Mouse (Mus musculus) kidney, postnatal 4 days (tissue): ENCODE results near the gene Camkk2.
A peak's percentile ranks its signal among the peaks of the same experiment; 100 is the strongest.

Experiments used
- DNase-seq, 2 experiments: peaks; one replicate each; pipeline ENCODE4 v3.0.0; 2021; ENCODE audit warnings: mixed read lengths in 2 of 2

The Camkk2 gene

GRCm38 (mm10) chr5:122780791-122781432 is 1.7 kb upstream of the Camkk2 start:
- DNase-seq: no peak

- peak; percentile 52 to 71 for DNase-seq
Measured at GRCm38 (mm10) chr5:122778231-122779226, 680 bp downstream of the Camkk2 start.

GRCm38 (mm10) chr5:122777322-122777721 is 1.9 kb downstream of the Camkk2 start:
- no peak for DNase-seq

- DNase-seq: no peak
Measured at GRCm38 (mm10) chr5:122775646-122776286, 3.4 kb downstream of the Camkk2 start.

- DNase-seq: peak; percentile 35 to 52
Measured at GRCm38 (mm10) chr5:122774743-122775611, 4.2 kb downstream of the Camkk2 start.

GRCm38 (mm10) chr5:122773756-122774155 is 5.5 kb downstream of the Camkk2 start:
- no peak for DNase-seq

GRCm38 (mm10) chr5:122771428-122771827 is 7.8 kb downstream of the Camkk2 start:
- DNase-seq: no peak

- DNase-seq: peak; percentile 70 to 84
Measured at GRCm38 (mm10) chr5:122770806-122771261, 8.4 kb downstream of the Camkk2 start.

- peak; percentile 26 to 43 for DNase-seq
Measured at GRCm38 (mm10) chr5:122770304-122770703, 8.9 kb downstream of the Camkk2 start.

- DNase-seq: no peak
Measured at GRCm38 (mm10) chr5:122769101-122769568, 10.1 kb downstream of the Camkk2 start.

GRCm38 (mm10) chr5:122767283-122767682 is 11.9 kb downstream of the Camkk2 start:
- no peak for DNase-seq

- DNase-seq: peak; percentile 71 to 77
Measured at GRCm38 (mm10) chr5:122764032-122764464, 15.2 kb downstream of the Camkk2 start.

GRCm38 (mm10) chr5:122763271-122764031 is 15.8 kb downstream of the Camkk2 start:
- DNase-seq: peak; percentile 31 to 51

GRCm38 (mm10) chr5:122756680-122757079 is 22.5 kb downstream of the Camkk2 start:
- no peak for DNase-seq

- no peak for DNase-seq
Measured at GRCm38 (mm10) chr5:122756144-122756543, 23.1 kb downstream of the Camkk2 start.

GRCm38 (mm10) chr5:122755620-122756019 is 23.6 kb downstream of the Camkk2 start:
- DNase-seq: no peak

GRCm38 (mm10) chr5:122754477-122754876 is 24.7 kb downstream of the Camkk2 start:
- DNase-seq: no peak

GRCm38 (mm10) chr5:122747950-122748349 is 31.3 kb downstream of the Camkk2 start:
- no peak for DNase-seq

- DNase-seq: peak in 1 of 2 experiments; percentile 39
Measured at GRCm38 (mm10) chr5:122743880-122744422, 35.3 kb downstream of the Camkk2 start.

GRCm38 (mm10) chr5:122736761-122737160 is 42.4 kb downstream of the Camkk2 start:
- DNase-seq: peak; percentile 27 to 43

GRCm38 (mm10) chr5:122735853-122736252 is 43.4 kb downstream of the Camkk2 start:
- DNase-seq: no peak
